Mouse (Mus musculus) mouse embryonic stem cell (cell line): ENCODE results near the gene Sf3a3.

Experiments used
- in situ Hi-C, 2 experiments: fragments of 300-500 bp; cut with MboI; formaldehyde crosslinking; loops; 1 replicate in 1 of 2; 3 replicates in 1 of 2; pipeline ENCODE4 v1.14.3; 2019 to 2020; ENCODE audit warnings: low sequenced_read_pairs in 2 of 2, low pct_unique_long_range_greater_than_20kb in 1 of 2, mixed read lengths in 1 of 2; ENCODE audit not compliant: unreplicated experiment in 1 of 2

The Sf3a3 gene

DNA sequence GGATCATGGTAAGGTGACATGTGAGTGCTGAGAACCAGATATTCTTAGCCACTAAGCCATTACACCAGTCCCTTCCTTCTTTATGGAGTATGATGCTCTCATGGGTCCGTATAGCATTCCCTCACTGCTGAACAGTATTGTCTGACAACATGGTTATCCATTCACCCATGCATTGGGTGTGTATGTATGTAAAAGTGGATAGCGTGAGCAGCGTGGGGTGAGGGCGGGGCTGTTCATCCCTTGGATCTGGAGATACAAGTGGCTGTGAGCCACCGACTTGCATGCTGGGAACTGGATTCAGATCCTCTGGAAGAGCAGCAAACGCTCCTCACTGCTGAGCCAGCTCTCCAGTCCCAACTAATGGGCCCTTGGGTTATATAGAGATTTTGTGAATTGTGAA lies 2.0 kb upstream of the Sf3a3 start:
- in situ Hi-C loops, result loop anchor here in 1 of 2 experiments (10.0 kb wide), 1 partner anchor 132 kb away; no protein-coding TSS in a partner anchor

DNA sequence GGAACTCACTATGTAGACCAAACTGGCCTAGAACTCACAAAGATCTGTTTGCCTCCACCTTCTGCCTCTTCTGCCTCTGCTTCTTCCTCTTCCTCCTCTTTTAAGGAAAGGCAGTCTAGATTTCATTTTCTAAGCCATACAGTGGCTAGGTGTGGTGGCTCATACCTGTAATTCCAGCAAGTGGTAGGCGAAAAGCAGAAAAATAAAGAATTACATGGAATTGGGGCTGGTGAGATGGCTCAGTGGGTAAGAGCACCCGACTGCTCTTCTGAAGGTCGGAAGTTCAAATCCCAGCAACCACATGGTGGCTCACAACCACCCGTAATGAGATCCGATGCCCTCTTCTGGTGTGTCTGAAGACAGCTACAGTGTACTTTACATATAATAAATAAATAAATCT lies 726 bp upstream of the Sf3a3 start:
- in situ Hi-C loops, result loop anchor here in 1 of 2 experiments (10.0 kb wide), 1 partner anchor 131 kb away; no protein-coding TSS in a partner anchor

DNA sequence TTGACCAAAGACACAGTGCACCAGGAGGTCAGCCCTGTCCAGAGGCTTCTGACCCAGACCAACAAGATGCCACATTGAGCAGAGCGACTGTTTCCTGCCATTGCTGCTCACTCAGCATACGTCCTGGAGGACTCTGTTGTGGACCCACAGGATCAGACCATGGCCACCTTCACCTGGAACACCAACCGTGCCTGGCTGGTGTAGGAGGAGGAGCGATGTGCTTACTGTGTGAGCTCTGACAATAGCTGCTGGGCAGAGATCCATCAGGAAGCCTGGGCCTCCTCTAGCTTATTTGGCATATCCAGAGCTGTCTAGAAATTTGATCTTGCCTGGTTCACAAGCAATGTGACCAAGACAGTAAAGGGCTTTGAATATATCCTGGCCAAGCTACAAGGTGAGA lies 4.5 kb downstream of the Sf3a3 start:
- in situ Hi-C loops, result loop anchor here in 1 of 2 experiments (10.0 kb wide), 1 partner anchor 126 kb away; no protein-coding TSS in a partner anchor

DNA sequence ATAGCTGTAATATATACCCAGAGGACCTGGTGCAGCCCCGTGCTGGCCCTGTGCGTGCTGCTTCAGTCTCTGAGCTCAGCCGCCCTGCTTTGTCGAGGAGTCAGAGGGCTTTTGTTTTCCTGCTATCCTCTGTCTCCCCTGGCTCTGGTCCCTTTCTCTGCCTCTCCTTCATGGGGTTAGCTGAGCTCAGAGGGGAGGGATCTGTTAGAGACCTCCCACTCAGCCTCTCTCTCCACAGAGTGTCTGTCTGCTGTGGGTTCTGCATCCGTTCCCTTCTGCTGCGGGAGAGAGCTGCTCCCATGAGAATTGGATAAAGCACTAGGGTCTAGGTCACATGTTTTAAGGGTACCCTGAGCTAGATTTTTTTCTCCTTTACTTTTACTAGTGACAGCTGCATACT lies 11.5 kb downstream of the Sf3a3 start:
- in situ Hi-C loops, result no loop called here

DNA sequence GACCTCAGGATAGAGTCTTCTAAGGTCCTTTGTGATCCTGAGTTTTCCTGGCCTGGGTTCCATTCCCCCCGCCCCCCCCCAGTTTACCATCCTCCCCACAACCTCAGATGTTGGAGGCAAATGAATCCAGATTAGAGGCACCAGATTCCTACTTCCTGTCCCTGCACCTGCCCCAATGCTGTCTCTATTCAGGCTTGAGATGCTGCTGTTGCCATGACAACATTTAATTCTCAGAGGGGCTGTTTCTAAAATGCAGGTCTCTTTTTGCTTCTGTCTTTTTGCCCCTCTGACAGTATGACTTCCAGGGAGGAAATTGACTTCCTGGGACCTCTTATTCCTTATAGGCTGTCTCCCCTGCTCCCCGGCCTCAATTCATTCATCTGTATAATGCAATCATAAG lies 22.4 kb downstream of the Sf3a3 start:
- in situ Hi-C loops, result no loop called here

DNA sequence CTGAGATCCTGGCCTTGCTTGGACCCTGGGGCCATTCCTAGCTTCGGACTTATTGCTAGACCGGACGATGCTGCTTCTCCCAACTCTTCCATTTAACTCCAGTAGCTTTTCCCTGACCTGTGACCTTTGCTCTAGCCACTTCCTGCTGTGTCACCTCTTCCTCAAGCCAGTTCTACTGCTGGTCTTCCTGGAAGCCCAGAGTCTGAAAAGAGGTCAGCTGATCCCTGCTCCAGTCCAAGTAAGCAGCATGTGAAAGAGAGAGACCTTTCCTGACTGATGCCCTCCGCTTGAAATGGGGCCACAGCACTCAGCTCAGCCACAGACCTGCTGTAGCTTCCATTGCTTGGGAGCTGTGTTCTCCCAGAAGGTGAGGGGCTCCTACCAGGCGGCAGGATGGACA lies 22.9 kb downstream of the Sf3a3 start:
- in situ Hi-C loops, result no loop called here

DNA sequence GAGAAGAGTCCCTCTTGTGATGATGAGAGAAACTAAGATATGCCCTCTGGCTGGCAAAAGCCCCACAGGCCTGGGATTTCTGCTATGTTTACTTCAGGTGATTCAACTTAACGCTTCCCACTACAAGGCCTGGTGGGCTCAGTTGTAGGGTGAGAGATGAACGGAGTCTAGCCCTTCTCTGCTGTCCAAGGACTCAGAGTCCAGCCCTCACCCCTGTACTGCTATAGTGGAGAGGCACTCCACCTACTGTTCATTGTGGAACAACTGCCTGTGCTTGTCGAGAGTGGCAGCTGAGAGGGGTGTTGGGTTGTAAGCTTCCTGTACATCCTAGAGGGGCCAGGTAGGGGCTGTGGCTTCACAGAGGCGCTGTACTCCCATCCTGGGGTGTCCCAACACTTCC lies 23.4 kb downstream of the Sf3a3 start:
- in situ Hi-C loops, result no loop called here

DNA sequence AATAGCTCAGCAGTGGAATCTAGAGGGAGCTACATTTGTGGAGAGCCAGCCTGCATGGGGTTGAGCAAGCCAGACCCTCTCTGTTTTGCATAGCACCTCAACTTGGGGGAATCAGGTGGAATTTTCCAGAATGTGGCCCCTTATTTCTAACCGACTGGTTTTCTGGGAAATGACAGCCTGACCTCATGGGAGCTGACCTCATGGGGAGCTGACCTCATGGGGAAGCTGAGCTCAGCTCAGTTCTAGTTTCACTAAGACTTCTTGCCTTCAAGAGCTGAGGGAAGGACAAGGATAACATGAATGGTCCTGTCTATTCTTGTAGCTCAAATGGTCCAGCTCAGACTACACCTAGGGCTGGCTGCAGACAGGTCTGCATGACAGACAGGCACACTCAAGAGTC lies 24.2 kb downstream of the Sf3a3 start:
- in situ Hi-C loops, result no loop called here

DNA sequence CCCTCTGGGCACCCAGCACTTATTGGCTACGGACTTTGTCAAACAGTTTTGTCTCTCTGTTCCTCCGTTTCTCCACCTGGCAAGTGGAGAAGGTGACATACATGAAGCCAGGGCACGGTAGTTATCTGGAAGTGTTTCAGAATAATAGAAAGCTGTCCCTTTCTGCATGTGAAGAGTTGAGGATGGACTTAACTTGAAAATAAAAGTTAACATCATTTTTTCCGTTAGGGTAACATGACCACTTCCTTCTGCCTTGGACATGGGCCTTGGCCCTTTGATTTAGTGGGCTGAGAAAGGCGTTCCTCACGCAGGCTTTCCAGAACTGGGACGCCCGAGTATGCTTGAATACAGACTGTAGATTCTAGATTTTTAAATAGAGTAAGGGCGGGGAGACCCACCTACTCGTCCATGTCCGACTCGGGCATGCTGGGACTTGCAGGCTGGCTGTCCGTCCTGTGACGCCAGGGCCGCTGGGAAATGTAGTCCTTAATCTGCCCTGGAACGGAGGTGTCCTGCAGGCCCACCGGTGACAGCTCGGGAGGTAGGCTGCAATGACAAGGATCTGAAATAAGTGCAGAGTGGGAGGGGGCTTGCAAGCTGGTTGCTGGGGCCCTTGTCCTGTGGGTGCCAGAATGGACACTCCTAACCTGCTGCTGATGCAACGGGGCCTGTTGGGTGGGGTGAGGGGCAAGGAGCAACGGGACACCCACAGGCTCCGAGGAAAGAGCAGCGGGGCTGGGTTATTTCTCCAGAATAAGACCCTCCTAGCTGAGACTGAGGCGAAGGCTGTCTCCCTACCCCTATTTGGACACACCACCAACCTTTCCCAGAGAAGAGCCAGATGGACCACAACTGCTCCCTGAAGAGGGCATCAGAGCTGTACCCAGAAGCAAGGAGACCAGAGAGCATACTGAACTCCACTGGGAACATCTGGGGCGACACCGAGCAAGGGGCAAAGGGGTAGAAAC lies 27.1 kb downstream of the Sf3a3 start, which contains the start of gene Inpp5b:
Gene Inpp5b, plus strand, starts transcription at position 475 of the 968 bp plus-strand sequence.
- in situ Hi-C loops, result no loop called here

DNA sequence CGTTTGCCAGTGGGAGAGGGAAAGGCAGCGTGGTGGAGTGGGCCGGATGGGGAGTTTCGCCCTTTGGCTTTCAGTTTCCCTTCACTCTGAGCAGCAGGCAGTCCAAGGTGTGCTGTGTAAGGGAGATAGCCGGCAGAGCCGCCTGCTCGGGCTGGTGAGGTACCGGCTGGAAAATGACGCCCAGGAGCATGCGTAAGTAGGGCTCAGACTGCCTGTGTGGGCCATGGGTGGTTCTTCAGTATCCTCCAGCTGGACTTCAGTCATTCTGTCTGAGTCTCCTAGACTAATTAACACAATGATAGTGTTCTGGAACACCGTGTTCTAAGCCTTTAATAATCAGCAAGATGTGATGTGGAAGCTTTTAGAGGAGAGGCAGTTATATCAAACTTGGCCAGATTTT lies 28.3 kb downstream of the Sf3a3 start:
- in situ Hi-C loops, result no loop called here

DNA sequence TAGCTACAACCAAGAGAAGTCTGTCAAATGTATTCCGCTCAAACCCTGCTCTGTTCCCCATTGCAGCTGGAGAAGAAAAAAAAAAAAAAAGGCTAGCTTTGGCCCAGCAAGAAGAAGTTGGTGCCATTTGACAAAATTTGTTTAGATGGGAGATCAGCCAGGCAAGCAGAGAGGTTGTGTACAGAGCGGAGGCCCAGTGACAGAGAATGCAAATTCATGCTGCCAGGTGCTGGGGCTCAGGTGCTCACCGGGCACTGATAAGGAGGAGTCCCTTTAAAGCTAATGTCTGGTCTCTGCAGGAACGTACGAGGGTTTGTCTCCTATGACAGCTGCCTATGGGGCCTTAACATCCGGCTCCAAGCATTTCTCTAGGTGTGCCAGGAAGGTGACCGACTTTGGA lies 32.0 kb downstream of the Sf3a3 start:
- in situ Hi-C loops, result no loop called here

DNA sequence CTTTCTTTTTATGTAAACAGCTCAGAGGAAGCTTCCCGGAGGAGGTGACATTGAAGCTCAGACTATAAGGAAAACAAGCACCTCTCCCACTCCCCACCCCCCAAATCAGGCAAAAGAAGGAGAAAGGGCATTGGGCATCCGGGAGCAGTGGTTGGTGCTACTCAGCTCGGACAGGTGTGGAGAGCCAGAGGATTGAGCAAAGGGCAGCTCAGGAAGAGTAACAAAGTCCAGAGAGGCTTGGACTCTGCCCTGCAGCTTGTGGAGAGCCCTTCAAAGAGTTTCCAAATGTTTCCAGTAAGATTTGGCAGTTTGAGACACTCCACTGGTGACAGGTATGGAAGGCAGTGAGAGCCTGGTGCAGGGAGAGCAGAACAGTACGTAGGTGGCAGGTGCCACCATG lies 33.3 kb downstream of the Sf3a3 start:
- in situ Hi-C loops, result no loop called here

DNA sequence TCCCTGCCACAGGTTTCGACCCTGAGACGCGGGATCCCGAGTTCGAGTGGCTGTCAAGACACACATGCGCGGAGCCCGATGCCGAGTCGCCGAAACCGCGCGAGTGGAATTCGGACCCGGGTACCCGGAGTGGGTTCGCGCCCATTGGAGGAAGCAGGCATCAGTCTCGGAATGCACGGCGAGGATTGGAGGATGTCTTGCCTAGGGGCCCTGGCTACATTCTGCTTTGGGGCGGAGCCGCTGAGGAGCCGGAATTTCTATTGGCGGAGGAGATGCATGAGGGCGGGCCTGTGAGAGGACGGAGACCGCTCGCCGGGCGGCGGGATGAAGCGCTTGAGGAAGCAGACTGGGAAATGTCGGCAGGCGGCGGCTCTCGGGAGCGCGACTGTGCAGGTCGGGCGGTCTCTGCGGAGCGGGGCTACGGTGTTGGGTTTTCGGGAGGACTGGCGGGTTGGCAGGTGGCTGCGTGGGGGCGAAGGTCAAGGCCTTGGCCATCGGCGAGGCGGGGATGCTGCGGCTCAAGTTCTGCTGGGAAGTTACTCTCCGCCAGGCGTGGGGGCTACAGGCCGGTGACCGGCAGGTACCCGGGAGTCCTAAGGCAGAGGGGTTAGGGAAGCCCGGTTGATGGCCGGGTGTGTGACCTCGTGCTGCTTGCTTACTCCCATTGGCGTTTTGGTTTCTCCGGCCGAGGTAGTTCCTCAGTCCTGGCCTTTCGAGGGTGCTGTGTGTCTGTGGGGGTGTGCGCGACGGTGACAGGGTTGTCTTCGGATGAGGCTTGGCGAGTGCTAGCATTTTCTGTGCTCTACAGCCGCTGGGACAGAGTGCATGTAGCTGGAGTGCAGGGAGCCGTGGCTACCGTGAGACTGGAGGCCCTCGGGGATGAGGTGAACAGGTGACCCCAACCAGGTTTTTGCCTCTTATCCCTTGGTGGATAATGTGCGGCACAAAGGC lies 37.0 kb downstream of the Sf3a3 start:
- in situ Hi-C loops, result no loop called here

DNA sequence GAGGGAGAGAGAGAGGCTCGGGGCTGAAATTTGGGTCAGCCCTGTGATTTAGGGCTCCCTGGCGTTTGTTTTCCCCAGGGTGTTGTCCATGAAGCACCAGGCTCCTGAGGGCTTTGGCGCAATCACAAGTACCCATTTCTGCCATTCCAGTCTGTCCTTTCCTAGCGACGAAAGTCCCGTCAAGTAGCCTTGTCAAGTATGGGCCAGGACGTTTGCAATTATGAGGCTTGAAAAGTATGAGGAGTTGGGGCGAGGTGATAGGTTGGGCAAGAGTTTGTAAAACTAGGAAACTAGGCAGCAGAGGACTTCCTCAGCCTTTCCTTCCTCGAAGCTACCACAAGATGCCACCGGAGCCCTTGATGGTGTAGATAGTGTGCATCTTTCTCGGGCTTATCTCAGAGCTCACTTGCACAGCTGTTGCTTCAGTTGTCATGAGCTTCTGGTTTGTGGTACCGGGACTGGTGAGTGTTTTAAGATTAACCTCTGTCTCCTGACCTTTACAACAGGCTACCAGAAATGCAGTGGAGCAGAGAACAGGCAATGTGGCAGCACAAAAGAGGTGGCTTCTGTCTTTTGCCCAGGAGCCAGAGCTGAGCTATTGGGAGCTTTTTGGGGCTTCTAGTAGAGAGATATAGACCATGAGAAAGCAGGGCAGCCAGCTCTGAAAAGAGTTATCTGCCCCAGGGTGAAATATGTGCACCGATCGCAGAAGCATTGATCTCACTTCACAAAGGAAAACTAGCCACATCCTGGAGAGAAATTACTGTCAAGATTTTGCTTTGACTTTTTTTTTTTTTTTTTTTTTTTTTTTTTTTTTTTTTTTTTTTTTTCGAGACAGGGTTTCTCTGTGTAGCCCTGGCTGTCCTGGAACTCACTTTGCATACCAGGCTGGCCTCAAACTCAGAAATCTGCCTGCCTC lies 38.0 kb downstream of the Sf3a3 start:
- in situ Hi-C loops, result no loop called here

DNA sequence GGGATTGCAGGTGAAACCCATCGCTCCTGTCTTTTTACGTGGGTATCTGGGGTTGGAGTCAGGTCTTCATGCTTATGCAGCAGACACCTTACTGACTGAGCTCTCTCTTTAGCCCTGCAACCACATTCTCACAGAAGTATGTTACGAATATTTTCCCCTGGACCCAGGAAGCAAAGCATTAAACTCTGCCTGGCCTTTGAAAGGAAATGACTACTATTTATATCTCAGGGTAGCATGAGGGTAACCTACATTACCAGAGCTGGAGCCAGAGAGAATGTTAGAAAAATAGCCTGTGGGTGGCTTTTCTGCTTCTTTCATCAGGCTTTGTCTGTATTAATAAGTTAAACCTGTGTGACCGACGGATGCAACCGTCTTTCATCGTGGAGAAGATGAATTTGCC lies 41.0 kb downstream of the Sf3a3 start:
- in situ Hi-C loops, result no loop called here

DNA sequence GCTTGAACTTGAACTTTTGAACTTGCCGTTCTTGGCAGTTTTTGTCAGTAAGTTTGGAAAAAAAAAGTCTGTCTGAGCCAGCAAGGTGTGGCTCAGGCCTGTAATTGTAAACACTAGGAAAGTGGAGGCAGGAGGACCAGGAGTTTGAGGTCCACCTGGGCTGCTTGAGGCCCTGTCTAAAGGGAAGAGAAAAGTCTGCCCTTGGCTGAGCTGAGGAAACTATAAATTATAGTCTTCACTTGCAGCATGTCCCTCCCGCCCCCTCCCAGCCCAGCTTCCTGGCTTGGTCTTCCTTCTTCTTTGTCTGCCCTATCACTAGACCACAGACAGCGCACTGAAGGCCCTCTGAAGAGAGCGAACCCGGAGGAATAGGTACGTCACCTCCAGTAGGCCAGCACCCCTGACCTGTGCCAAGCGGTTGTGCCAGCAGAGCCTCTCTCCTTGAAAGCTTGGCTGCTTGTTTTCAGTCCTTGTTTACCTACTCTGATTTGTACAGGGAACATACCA lies 44.8 kb downstream of the Sf3a3 start:
- in situ Hi-C loops, result no loop called here

DNA sequence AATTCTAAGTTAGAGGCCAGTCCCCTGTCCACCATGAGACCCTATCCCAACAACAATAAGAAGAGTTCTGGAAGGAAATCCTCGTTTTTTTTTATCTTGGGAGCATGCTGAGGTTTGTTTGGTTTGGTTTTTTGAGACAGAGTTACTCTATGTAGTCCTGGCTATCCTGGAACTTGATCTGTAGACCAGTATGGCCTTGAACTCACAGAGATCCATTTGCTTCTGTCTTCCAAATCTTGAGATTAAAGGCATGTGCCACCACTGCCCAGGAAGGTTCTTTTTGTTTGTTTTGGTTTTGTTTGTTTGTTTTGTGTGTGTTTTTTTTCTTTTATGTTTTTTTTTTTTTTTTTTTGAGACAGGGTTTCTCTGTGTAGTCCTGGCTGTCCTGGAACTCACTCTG lies 46.6 kb downstream of the Sf3a3 start:
- in situ Hi-C loops, result no loop called here
